Comparison of ENCODE assay signal across 23 mouse cellular contexts in genomic region chr16:20820939-20821338, GRCm38 (mm10).
DNase-seq lines count a peak whose midpoint lies in the region; ATAC-seq and TF ChIP-seq lines count a peak whose summit lies in the region.
"Had no signal": no experiment of that assay in that cellular context is flagged by ENCODE, and none has a peak within 500 bp of the region (broad histone marks: within the 10 kb centered on the region; RNA-seq: fewer than 3 reads in every experiment).

No protein-coding gene starts in this region.

- H3K27me3 ChIP-seq in kidney, postnatal 0 days (ENCODE audit: insufficient read depth, low read length), result no peaks in the 10 kb centered on the region
- H3K27me3 ChIP-seq in kidney, embryonic 15.5 days, result no peaks in the 10 kb centered on the region
- H3K27me3 ChIP-seq in lung, embryonic 14.5 days (ENCODE audit: insufficient read depth, low read length), result no peaks in the 10 kb centered on the region
- no peaks in the 10 kb centered on the region for H3K27me3 ChIP-seq in lung, postnatal 0 days (replicated peaks; ENCODE audit: insufficient read depth, low read length)
- no peaks in the 10 kb centered on the region for H3K27me3 ChIP-seq in neural tube, embryonic 15.5 days (replicated peaks)
- H3K27me3 ChIP-seq: embryonic facial prominence, embryonic 13.5 days; forebrain, embryonic 12.5 days; limb, embryonic 12.5 days; liver, embryonic 13.5 days; midbrain, embryonic 15.5 days had no signal

- no peaks in the 10 kb centered on the region for H3K9me3 ChIP-seq in kidney, postnatal 0 days (replicated peaks; ENCODE audit: low read length)
- no peaks in the 10 kb centered on the region for H3K9me3 ChIP-seq in kidney, embryonic 15.5 days (replicated peaks)
- no peaks in the 10 kb centered on the region for H3K9me3 ChIP-seq in lung, embryonic 14.5 days (ENCODE audit: low read depth, low read length)
- H3K9me3 ChIP-seq in lung, postnatal 0 days (ENCODE audit: low read length), result no peaks in the 10 kb centered on the region
- no peaks in the 10 kb centered on the region for H3K9me3 ChIP-seq in neural tube, embryonic 15.5 days (replicated peaks)
- H3K9me3 ChIP-seq: embryonic facial prominence, embryonic 13.5 days; forebrain, embryonic 12.5 days; liver, embryonic 13.5 days; midbrain, embryonic 15.5 days had no signal

- no peak for DNase-seq in frontal cortex, adult 2 months (ENCODE audit: extremely low spot score in 1 of 2, low spot score in 1 of 2)
- no peak for DNase-seq in kidney, postnatal 0 days (ENCODE audit: low spot score)
- no peak for DNase-seq in lung, embryonic 14.5 days
- DNase-seq in lung, postnatal 0 days (ENCODE audit: low spot score), result no peak
- no peak for DNase-seq in thymus, postnatal 25 days
- DNase-seq: adrenal gland, adult 2 months; cerebellum, adult 18-20 months; cerebellum, postnatal 25 days; embryo, embryonic 11 days; gastrocnemius, postnatal 10 days; heart, postnatal 10 days; liver, embryonic 13.5 days; thymus, adult 2 months had no signal

- no peaks in the 10 kb centered on the region for H3K36me3 ChIP-seq in kidney, postnatal 0 days (ENCODE audit: insufficient read depth, low read length)
- H3K36me3 ChIP-seq in kidney, embryonic 15.5 days, result no peaks in the 10 kb centered on the region
- no peaks in the 10 kb centered on the region for H3K36me3 ChIP-seq in lung, embryonic 14.5 days (ENCODE audit: insufficient read depth)
- H3K36me3 ChIP-seq in lung, postnatal 0 days (ENCODE audit: insufficient read depth, low read length), result no peaks in the 10 kb centered on the region
- H3K36me3 ChIP-seq in neural tube, embryonic 15.5 days, result no peaks in the 10 kb centered on the region
- H3K36me3 ChIP-seq: embryonic facial prominence, embryonic 13.5 days; forebrain, embryonic 12.5 days; limb, embryonic 12.5 days; liver, embryonic 13.5 days; midbrain, embryonic 15.5 days had no signal

- no peak overlapping the region for H3K27ac ChIP-seq in kidney, postnatal 0 days
- H3K27ac ChIP-seq in kidney, embryonic 15.5 days, result no peak overlapping the region
- no peak overlapping the region for H3K27ac ChIP-seq in lung, embryonic 14.5 days (ENCODE audit: low read depth)
- no peak overlapping the region for H3K27ac ChIP-seq in lung, postnatal 0 days (ENCODE audit: low read length)
- no peak overlapping the region for H3K27ac ChIP-seq in neural tube, embryonic 15.5 days (replicated peaks)
- H3K27ac ChIP-seq: embryonic facial prominence, embryonic 13.5 days; forebrain, embryonic 12.5 days; limb, embryonic 12.5 days; liver, embryonic 13.5 days; macrophage; midbrain, embryonic 15.5 days had no signal

- no peak overlapping the region for H3K4me3 ChIP-seq in kidney, postnatal 0 days (replicated peaks; ENCODE audit: low read depth, low read length)
- H3K4me3 ChIP-seq in kidney, embryonic 15.5 days (replicated peaks), result no peak overlapping the region
- no peak overlapping the region for H3K4me3 ChIP-seq in lung, embryonic 14.5 days (ENCODE audit: low read depth, low read length)
- no peak overlapping the region for H3K4me3 ChIP-seq in lung, postnatal 0 days (ENCODE audit: low read depth, low read length)
- H3K4me3 ChIP-seq in neural tube, embryonic 15.5 days (replicated peaks), result no peak overlapping the region
- H3K4me3 ChIP-seq: embryonic facial prominence, embryonic 13.5 days; erythroblast, embryonic 14.5 days; forebrain, embryonic 12.5 days; limb, embryonic 12.5 days; liver, embryonic 13.5 days; midbrain, embryonic 15.5 days had no signal

- no peak overlapping the region for H3K4me2 ChIP-seq in kidney, postnatal 0 days (ENCODE audit: low read length)
- H3K4me2 ChIP-seq in kidney, embryonic 15.5 days, result no peak overlapping the region
- H3K4me2 ChIP-seq in lung, embryonic 14.5 days, result no peak overlapping the region
- no peak overlapping the region for H3K4me2 ChIP-seq in lung, postnatal 0 days (replicated peaks; ENCODE audit: low read depth, low read length)
- H3K4me2 ChIP-seq in neural tube, embryonic 15.5 days, result no peak overlapping the region
- H3K4me2 ChIP-seq: embryonic facial prominence, embryonic 13.5 days; forebrain, embryonic 12.5 days; heart, embryonic 11.5 days; limb, embryonic 12.5 days; liver, embryonic 13.5 days; midbrain, embryonic 15.5 days had no signal

- TF ChIP-seq EP300 in lung, postnatal 0 days (IDR thresholded peaks at IDR 0.05), result no peak

- H3K4me1 ChIP-seq in kidney, postnatal 0 days (replicated peaks; ENCODE audit: insufficient read depth, low read length), result no peaks in the 10 kb centered on the region
- peaks cover 10% of the 10 kb centered on the region for H3K4me1 ChIP-seq in kidney, embryonic 15.5 days
- 0 out of 2 replicates have a peak, but pooled peaks cover 3% of the 10 kb centered on the region for H3K4me1 ChIP-seq in lung, embryonic 14.5 days (ENCODE audit: insufficient read depth)
- H3K4me1 ChIP-seq in lung, postnatal 0 days (ENCODE audit: insufficient read depth, low read depth, low read length), result no peaks in the 10 kb centered on the region
- H3K4me1 ChIP-seq in neural tube, embryonic 15.5 days, result peaks cover 5% of the 10 kb centered on the region; the same call in 1 of the 2 replicates
- H3K4me1 ChIP-seq: forebrain, embryonic 12.5 days; liver, embryonic 13.5 days had no signal

- TF ChIP-seq CTCF in kidney, postnatal 0 days (IDR thresholded peaks at IDR 0.05; ENCODE audit: low read depth), result peak; percentile 33; the same call in 1 of the 2 replicates
- TF ChIP-seq CTCF in lung, embryonic 14.5 days (IDR thresholded peaks at IDR 0.05; ENCODE audit: low read depth), result 0 out of 2 replicates have a peak, but pooled peaks have one; percentile 24
- TF ChIP-seq CTCF in lung, postnatal 0 days (IDR thresholded peaks at IDR 0.05), result no peak

- H3K9ac ChIP-seq in kidney, postnatal 0 days (ENCODE audit: low read depth, low read length), result no peak overlapping the region
- H3K9ac ChIP-seq in kidney, embryonic 15.5 days, result no peak overlapping the region
- H3K9ac ChIP-seq in lung, embryonic 14.5 days, result no peak overlapping the region
- H3K9ac ChIP-seq in lung, postnatal 0 days (replicated peaks; ENCODE audit: low read depth), result no peak overlapping the region
- H3K9ac ChIP-seq in neural tube, embryonic 15.5 days (replicated peaks), result no peak overlapping the region
- H3K9ac ChIP-seq: embryonic facial prominence, embryonic 13.5 days; forebrain, embryonic 12.5 days; limb, embryonic 12.5 days; liver, embryonic 13.5 days; midbrain, embryonic 15.5 days had no signal

- ATAC-seq in frontal cortex, adult (ENCODE audit: low TSS enrichment), result peak; percentile 27; the same call in 1 of the 2 replicates
- no peak for ATAC-seq in kidney, postnatal 0 days (replicated peaks; ENCODE audit: low FRiP score, low read depth)
- ATAC-seq in kidney, embryonic 15.5 days (replicated peaks; ENCODE audit: low FRiP score), result no peak
- ATAC-seq in lung, embryonic 14.5 days (ENCODE audit: insufficient read depth), result no peak
- ATAC-seq in lung, postnatal 0 days, result no peak
- ATAC-seq in neural tube, embryonic 15.5 days (ENCODE audit: low FRiP score), result no peak
- ATAC-seq: midbrain, embryonic 15.5 days had no signal
